Mouse (Mus musculus): Measurements from ENCODE around the gene Art3.

Art3 gene

GRCm38 (mm10) chr5:92431611-92432010 is 100.0 kb downstream of the Art3 start:
- DNase-seq: no peak

- DNase-seq: no peak
Measured at GRCm38 (mm10) chr5:92434070-92434469, 102.4 kb downstream of the Art3 start.

DNA sequence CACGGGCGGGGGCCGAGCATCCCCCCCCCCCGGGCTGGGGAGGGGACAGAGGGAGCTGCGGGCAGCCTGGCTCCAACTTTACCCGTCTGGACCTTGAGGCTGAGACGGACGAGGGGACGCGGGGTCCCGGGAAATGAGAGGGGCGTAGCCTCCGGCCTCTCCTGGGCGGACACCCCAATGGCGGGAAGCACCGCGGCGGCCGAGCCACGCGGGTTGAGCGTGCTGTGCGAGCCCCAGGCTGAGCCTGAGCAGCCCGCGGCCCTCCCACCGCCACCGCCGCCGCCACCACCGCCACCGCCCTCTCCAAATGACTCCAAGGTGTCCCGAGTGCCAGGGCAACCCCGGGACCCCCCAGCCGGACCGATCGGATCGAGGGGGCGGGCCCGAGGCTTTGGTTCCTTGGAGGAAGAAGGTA is 103.0 kb downstream of the Art3 start:
- no peak for DNase-seq

DNA sequence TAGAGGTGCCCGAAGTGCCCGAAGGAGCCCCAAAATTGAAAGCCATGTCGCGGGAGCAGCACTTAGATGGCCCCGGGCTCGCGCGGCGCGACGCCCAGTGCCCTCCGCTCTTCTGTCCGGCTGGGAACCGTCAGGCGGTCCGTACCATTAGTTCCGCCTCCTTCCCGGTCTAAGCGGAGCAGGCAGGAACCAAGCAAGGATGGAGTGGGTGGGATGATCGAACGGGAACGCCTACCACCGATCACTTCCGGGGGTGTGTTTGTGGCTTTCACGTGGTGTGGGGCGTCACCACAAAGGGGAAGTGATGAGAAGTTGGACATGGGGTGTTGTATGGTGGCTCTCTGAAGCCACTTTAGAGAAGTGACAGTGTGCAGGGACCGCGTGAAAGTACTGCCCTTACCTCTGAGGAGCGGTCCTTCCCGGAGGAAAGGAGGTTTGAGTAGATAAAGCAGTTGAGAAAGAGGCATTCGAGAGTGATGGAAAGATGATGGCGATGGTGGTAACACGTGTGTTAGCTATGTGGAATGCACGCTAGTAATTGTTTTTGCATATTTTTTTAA is 103.5 kb downstream of the Art3 start, which contains the start of gene Nup54:
Gene Nup54 (minus strand): TSS at position 195 of the 560 bp plus-strand sequence.
- DNase-seq: peak; percentile 98

- DNase-seq: no peak
Measured at GRCm38 (mm10) chr5:92438540-92438939, 106.9 kb downstream of the Art3 start.

- peak; percentile 60 for DNase-seq
Measured at GRCm38 (mm10) chr5:92441494-92441893, 109.9 kb downstream of the Art3 start.

- no peak for DNase-seq
Measured at GRCm38 (mm10) chr5:92442914-92443313, 111.3 kb downstream of the Art3 start.

DNA sequence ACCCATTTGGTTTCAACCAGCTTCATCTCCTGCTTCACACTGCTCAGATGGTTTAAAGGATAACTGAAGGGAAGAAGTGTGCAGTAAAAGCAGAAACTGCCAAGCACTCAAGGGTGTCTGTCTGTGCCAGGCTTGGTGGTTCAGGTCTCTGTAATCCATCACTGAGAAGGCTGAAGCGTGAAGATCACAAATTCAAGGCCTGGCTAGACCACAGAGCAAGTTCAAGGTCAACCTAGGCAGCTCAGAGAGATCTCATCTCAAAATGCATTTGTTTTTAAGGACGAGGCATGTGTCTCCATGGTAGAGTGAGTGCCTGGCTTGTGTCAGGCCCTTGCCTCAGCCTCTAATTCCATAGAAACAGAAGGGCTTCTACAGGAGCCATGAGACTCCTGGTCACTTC is 113.4 kb downstream of the Art3 start:
- no peak for DNase-seq

- DNase-seq: no peak
Measured at GRCm38 (mm10) chr5:92446736-92447135, 115.1 kb downstream of the Art3 start.

- no peak for DNase-seq
Measured at GRCm38 (mm10) chr5:92452876-92453275, 121.2 kb downstream of the Art3 start.

GRCm38 (mm10) chr5:92457410-92457809 is 125.8 kb downstream of the Art3 start:
- DNase-seq: no peak

DNA sequence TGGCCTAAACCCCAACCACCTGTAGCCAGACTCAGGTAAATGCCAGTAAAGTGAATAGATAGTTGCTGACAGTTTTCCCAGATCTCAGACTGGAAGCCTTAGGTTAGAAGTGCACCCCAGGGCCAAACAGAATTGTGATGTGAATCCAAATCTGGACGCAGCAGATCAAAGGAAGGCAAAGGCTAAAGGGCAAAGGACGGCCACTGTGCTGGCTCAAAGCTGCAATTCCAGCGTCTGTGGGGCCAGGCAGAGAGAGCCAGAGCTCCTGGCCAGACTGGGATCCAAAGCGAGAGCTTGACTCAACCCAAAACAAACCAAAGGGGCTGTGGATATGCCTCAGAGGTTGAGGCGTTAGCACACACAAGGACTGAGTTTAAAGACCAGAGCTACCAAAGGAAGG is 127.1 kb downstream of the Art3 start:
- DNase-seq: no peak

DNA sequence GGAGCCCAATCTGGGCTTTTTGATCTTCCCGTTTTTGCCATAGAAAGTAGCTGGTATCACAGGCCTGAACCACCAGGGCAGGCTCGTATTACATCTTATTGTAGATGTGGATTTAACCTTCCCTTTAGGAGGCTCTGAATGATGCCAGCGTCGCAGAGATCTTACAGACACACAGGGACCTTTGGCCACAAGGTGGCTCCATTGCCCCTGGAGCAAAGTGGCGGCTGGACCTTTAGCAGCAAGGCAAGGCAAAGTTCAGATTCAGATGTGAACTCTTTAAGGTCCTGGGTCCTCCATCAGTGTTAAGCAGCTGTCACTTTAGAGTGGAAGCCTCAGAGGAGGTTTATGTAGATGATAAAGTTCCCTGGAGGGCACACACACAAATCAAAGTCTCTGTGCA is 129.7 kb downstream of the Art3 start:
- peak; percentile 51 for DNase-seq
